24 mouse cellular contexts compared by ENCODE assay signal in genomic region chr7:135378331-135378730, GRCm38 (mm10). TPM values are rescaled to one million over a fixed set of nuclear protein-coding genes. Genes with fewer than 3 reads are reported as not detected.
A peak's percentile ranks its signal among the peaks of the same experiment; 100 is the strongest.
DNase-seq lines count a peak whose midpoint lies in the region.
"Had no signal": no experiment of that assay in that cellular context is flagged by ENCODE, and none has a peak within 500 bp of the region (broad histone marks: within the 10 kb centered on the region; RNA-seq: fewer than 3 reads in every experiment).

No protein-coding gene starts in this region.

- peak; percentile 24 for DNase-seq in adrenal gland, adult 2 months
- no peak for DNase-seq in adrenal gland, postnatal 4 days (ENCODE audit: low spot score in 2 of 2)
- peak; percentile 76 for DNase-seq in heart, adult 11 months
- no peak for DNase-seq in heart, postnatal 4 days
- peak; percentile 39 for DNase-seq in 3134 (ENCODE audit: extremely low read depth, insufficient read length, low spot score)
- peak; percentile 56 for DNase-seq in 3T3-L1 (ENCODE audit: low read depth, low spot score)
- no peak for DNase-seq in gastrocnemius, adult 18-20 months (ENCODE audit: low spot score)
- no peak for DNase-seq in kidney, postnatal 25 days
- DNase-seq: adrenal gland, postnatal 14 days; cerebellum, adult 11-12 months; cerebellum, adult 2 months; cerebellum, adult 9-10 months; cerebellum, postnatal 10 days; cerebellum, postnatal 25 days; forebrain, postnatal 0 days had no signal

RNA-seq across cellular contexts. Expression of gene Foxi2, which starts 31.8 kb away (rescaled TPM):
- total RNA-seq in adrenal gland, adult 2 months (2021) = not detected
- polyA plus RNA-seq in adrenal gland, adult 2 months (2012; rRNA removed) = not detected in 2 replicates
- total RNA-seq in adrenal gland, postnatal 4 days (2021) = not detected
- not detected for total RNA-seq in heart, postnatal 4 days (2021)
- not detected for total RNA-seq in gastrocnemius, adult 18-20 months (2021)
- total RNA-seq: adrenal gland, postnatal 14 days; ES-E14; forebrain, postnatal 0 days; MEL had no signal
- polyA plus RNA-seq: activated CD4-positive, CD25-positive, alpha-beta regulatory T cell, adult 4 months; C2C12; cerebellum, adult 2 months; cortical plate, adult 2 months; embryonic facial prominence, embryonic 14.5 days; forebrain, embryonic 13.5 days; forebrain, embryonic 15.5 days; Patski had no signal

Comparison
In these comparisons a context has a peak if more than half of its experiments do, and no peak if none do; other contexts are left out.
1. DNase-seq: peak in adrenal gland, adult 2 months (single experiment), heart, adult 11 months (single experiment), 3134 (single experiment) and 3T3-L1 (single experiment); none in adrenal gland, postnatal 4 days (0 of 2), heart, postnatal 4 days (single experiment), gastrocnemius, adult 18-20 months (single experiment) and kidney, postnatal 25 days (0 of 2).